Mouse (Mus musculus): ENCODE results near the gene Bicra.

DNA sequence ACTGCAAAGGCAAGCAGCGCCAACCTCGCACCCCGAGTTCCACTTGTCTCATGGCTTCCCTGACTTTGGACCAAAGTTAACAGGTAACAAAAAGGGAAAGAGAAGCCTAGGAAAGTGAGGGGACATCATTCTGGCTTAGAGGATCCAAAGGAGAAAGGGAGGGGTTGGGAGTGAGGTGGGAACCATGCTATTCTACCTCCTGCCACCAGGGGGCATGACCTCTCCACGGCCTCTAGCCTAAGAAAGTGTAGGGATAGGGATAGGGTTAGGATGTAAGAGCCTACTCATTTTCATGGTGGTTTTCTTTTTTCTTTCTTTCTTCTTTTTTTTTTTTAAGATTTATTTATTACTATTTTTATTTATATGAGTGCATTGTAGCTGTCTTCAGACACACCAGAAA, 71.8 kb downstream of the Bicra start:
- TF ChIP-seq TAL1 (conservative IDR thresholded peaks at IDR 0.05; ENCODE audit: low read depth, low read length) (no peak), CTCF (IDR thresholded peaks at IDR 0.05; ENCODE audit: low read depth, low read length) (peak; percentile 89), GATA1 (IDR thresholded peaks at IDR 0.05; ENCODE audit: borderline replicate concordance, low read length) (no peak)
